Mouse (Mus musculus): ENCODE results near the gene Syt8.

The Syt8 gene

GRCm38 (mm10) chr7:142407935-142408334 lies 26.7 kb upstream of the Syt8 start:
- no peak for ATAC-seq (ENCODE audit: insufficient number of reproducible peaks, low FRiP score, low TSS enrichment)

- ATAC-seq (ENCODE audit: insufficient number of reproducible peaks, low FRiP score, low TSS enrichment) = no peak
These were observed 26.0 kb upstream of the Syt8 start for GRCm38 (mm10) chr7:142408686-142409085.

- ATAC-seq (ENCODE audit: insufficient number of reproducible peaks, low FRiP score, low TSS enrichment) = no peak
These were observed 25.0 kb upstream of the Syt8 start for GRCm38 (mm10) chr7:142409603-142410002.

- ATAC-seq (ENCODE audit: insufficient number of reproducible peaks, low FRiP score, low TSS enrichment) = no peak
These were observed 21.4 kb upstream of the Syt8 start for GRCm38 (mm10) chr7:142413285-142413684.

- no peak for ATAC-seq (ENCODE audit: insufficient number of reproducible peaks, low FRiP score, low TSS enrichment)
These were observed 19.3 kb upstream of the Syt8 start for GRCm38 (mm10) chr7:142415314-142415713.

- no peak for ATAC-seq (ENCODE audit: insufficient number of reproducible peaks, low FRiP score, low TSS enrichment)
These were observed 18.4 kb upstream of the Syt8 start for GRCm38 (mm10) chr7:142416225-142416624.

GRCm38 (mm10) chr7:142418027-142418426 lies 16.6 kb upstream of the Syt8 start:
- no peak for ATAC-seq (ENCODE audit: insufficient number of reproducible peaks, low FRiP score, low TSS enrichment)

- no peak for ATAC-seq (ENCODE audit: insufficient number of reproducible peaks, low FRiP score, low TSS enrichment)
These were observed 16.0 kb upstream of the Syt8 start for GRCm38 (mm10) chr7:142418679-142419078.

- no peak for ATAC-seq (ENCODE audit: insufficient number of reproducible peaks, low FRiP score, low TSS enrichment)
These were observed 14.8 kb upstream of the Syt8 start for GRCm38 (mm10) chr7:142419887-142420286.

GRCm38 (mm10) chr7:142421826-142422225 lies 12.8 kb upstream of the Syt8 start:
- no peak for ATAC-seq (ENCODE audit: insufficient number of reproducible peaks, low FRiP score, low TSS enrichment)

GRCm38 (mm10) chr7:142425641-142426213 lies 8.9 kb upstream of the Syt8 start:
- ATAC-seq (ENCODE audit: insufficient number of reproducible peaks, low FRiP score, low TSS enrichment) = no peak

- no peak for ATAC-seq (ENCODE audit: insufficient number of reproducible peaks, low FRiP score, low TSS enrichment)
These were observed 6.4 kb upstream of the Syt8 start for GRCm38 (mm10) chr7:142428213-142428612.

GRCm38 (mm10) chr7:142430160-142430678 lies 4.4 kb upstream of the Syt8 start:
- no peak for ATAC-seq (ENCODE audit: insufficient number of reproducible peaks, low FRiP score, low TSS enrichment)

- no peak for ATAC-seq (ENCODE audit: insufficient number of reproducible peaks, low FRiP score, low TSS enrichment)
These were observed 3.5 kb upstream of the Syt8 start for GRCm38 (mm10) chr7:142431106-142431505.

- no peak for ATAC-seq (ENCODE audit: insufficient number of reproducible peaks, low FRiP score, low TSS enrichment)
These were observed 1.0 kb upstream of the Syt8 start for GRCm38 (mm10) chr7:142433623-142434022.

- peak; percentile 42; the same call in 1 of the 2 replicates for ATAC-seq (ENCODE audit: insufficient number of reproducible peaks, low FRiP score, low TSS enrichment)
These were observed 874 bp downstream of the Syt8 start for GRCm38 (mm10) chr7:142435524-142435923.

GRCm38 (mm10) chr7:142437324-142437723 lies 2.7 kb downstream of the Syt8 start:
- no peak for ATAC-seq (ENCODE audit: insufficient number of reproducible peaks, low FRiP score, low TSS enrichment)

- ATAC-seq (ENCODE audit: insufficient number of reproducible peaks, low FRiP score, low TSS enrichment) = no peak
These were observed 5.3 kb downstream of the Syt8 start for GRCm38 (mm10) chr7:142439966-142440365.

GRCm38 (mm10) chr7:142440657-142441114 lies 6.0 kb downstream of the Syt8 start:
- ATAC-seq (ENCODE audit: insufficient number of reproducible peaks, low FRiP score, low TSS enrichment) = no peak

- no peak for ATAC-seq (ENCODE audit: insufficient number of reproducible peaks, low FRiP score, low TSS enrichment)
These were observed 6.9 kb downstream of the Syt8 start, which contains the start of gene Tnni2 for GRCm38 (mm10) chr7:142441585-142441984. Gene Tnni2, plus strand, starts transcription at chr7:142441808.

GRCm38 (mm10) chr7:142442081-142442907 lies 7.6 kb downstream of the Syt8 start:
- no peak for ATAC-seq (ENCODE audit: insufficient number of reproducible peaks, low FRiP score, low TSS enrichment)

All from cerebellum, adult (tissue).